Mouse (Mus musculus): ENCODE data around the gene Rps15. TPM values are rescaled to one million over a fixed set of nuclear protein-coding genes. Genes with fewer than 3 reads are reported as not detected.

Rps15 gene
- polyA plus RNA-seq, 1 experiment from 2014 or later: 858 TPM

DNA sequence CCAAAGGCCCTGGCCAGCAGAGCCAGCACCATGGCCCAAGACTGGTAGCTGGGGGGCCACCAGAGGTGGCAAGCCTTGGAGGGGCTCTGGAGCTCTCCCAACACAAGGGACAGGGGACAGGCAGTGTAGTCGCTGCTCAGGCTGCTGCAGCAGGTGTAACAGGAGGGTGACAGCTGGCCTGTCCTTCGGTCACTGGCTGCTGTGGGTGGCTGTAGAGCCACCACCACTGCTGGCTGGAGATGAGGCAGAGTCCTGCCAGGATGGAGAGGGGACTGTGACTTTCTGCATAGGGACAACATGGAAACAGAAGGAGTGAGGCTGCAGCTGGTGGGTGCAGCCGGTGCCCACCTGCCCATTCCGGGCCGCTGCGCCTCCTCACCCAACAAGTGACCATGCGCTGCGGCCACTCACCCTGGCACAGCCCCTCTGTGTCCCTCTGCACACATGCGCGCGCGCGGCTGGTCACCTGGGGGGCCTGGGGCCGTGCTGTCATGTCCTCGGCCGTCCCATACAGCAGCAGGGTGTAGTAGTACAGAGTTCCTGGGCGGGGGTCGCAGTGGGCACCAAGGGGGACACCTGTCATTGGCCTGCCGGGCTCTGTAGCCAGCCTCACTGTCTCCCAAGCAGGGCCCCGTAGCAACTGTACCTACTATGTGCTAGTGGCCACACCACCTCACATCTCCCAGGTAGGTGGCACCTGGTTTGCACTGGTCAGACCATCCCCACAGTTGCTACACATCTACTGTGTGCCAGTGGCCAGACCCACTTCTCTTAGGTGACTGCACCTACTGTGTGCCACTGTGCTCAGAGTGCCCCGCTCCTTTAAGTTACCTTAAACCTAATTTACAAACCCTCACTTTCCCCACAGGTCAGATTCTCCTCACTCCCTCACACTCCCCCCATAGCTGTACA lies 29.7 kb downstream of the Rps15 start:
- no peaks in the 10 kb centered on the region; the same call in 1 of the 2 replicates for H3K27me3 ChIP-seq (ENCODE audit: control insufficient read depth, insufficient read depth, low read length)
- H3K9me3 ChIP-seq (ENCODE audit: control insufficient read depth, low read length): no peaks in the 10 kb centered on the region
- H3K4me1 ChIP-seq (replicated peaks; ENCODE audit: control insufficient read depth, insufficient read depth, low read length): peaks cover 18% of the 10 kb centered on the region; the same call in 1 of the 2 replicates
- H3K4me3 ChIP-seq (ENCODE audit: low read depth, low read length): peak overlapping the region; percentile 44
- peak; percentile 60 for DNase-seq (ENCODE audit: low spot score)
- no peak overlapping the region for H3K9ac ChIP-seq (ENCODE audit: low read length)
- H3K36me3 ChIP-seq (ENCODE audit: control insufficient read depth, insufficient read depth, low read length): no peaks in the 10 kb centered on the region; the same call in 1 of the 2 replicates
- no peak overlapping the region for H3K27ac ChIP-seq (ENCODE audit: low read depth, low read length)
- no peak for ATAC-seq (replicated peaks; ENCODE audit: low FRiP score)
- 93% methylated on average over 21 of the region's 21 CpGs for WGBS
- H3K4me2 ChIP-seq (ENCODE audit: low read depth, low read length, severe bottlenecking): peak overlapping the region; percentile 8; the same call in 1 of the 2 replicates

DNA sequence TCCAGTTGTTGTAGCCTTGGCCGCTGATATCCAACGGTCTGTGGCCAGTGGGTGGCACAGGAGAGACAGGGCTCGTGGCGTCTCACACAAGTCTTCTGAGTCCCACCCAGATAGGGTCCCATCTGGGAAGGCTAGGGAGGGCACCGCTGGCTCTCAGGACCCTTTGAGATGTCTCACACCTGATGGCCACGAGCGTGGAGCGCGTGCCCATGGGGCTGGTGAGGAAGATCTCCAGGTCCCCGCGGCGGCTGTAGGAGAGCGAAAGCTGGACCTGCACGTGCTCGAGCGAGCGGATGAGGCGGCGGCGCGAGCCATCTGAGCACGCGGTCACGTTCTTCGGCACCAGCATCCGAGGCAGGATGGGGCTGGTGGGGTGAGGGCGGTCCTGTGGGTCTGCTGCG lies 30.6 kb downstream of the Rps15 start:
- Histone ChIP-seq H3K4me3 (ENCODE audit: low read depth, low read length) (peak overlapping the region; percentile 44), H3K27me3 (ENCODE audit: control insufficient read depth, insufficient read depth, low read length) (no peaks in the 10 kb centered on the region; the same call in 1 of the 2 replicates), H3K36me3 (ENCODE audit: control insufficient read depth, insufficient read depth, low read length) (no peaks in the 10 kb centered on the region; the same call in 1 of the 2 replicates), H3K4me1 (replicated peaks; ENCODE audit: control insufficient read depth, insufficient read depth, low read length) (peaks cover 18% of the 10 kb centered on the region; the same call in 1 of the 2 replicates), H3K9ac (ENCODE audit: low read length) (peak overlapping the region; percentile 51), H3K9me3 (ENCODE audit: control insufficient read depth, low read length) (no peaks in the 10 kb centered on the region), H3K4me2 (ENCODE audit: low read depth, low read length, severe bottlenecking) (peak overlapping the region; percentile 74), H3K27ac (ENCODE audit: low read depth, low read length) (no peak overlapping the region)
- WGBS: 7% methylated on average over 28 of the region's 28 CpGs
- no peak for ATAC-seq (replicated peaks; ENCODE audit: low FRiP score)
- DNase-seq (ENCODE audit: low spot score): peak; percentile 76

DNA sequence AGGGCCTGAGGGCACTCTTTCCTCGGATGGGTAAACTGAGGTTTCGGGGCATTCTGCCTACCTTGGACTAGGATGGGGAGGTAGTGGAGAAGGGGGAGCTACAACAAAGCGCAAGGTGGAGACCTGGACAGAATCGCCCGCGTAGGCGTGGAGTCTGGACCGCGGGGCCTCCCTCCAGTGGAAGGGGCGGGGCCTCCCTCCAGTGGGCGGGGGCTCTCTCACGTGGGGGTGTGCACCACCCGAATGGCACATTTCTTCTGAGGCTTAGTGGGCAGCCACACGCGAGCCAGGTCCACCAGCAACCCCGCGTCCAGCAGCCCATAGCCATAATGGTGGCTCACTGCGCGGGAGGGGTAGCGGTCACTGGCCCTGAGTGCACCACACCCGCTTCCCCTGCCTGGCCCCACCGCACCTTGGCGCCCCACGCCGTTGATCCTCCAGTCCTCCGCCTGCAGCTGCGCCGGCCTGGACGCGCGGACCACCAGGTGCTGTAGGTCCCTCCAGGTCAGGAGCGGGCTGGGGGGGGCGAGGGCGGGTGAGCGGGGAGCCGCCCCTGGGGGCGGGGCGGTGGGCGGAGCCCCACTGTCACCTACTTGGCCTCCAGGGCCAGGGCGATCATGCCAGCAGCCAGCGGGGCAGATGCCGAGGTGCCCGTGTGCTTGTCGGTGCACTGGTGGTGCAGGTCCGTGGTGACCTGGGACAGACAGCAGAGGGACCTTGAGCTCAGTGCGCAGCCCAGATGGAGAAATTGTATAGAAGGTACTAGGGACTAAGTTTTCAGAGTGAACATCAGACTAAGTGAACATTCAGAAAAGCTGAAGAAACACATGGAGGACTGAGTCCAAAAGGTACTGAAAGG lies 31.2 kb downstream of the Rps15 start:
- H3K9ac ChIP-seq (ENCODE audit: low read length): peak overlapping the region; percentile 51
- ATAC-seq (replicated peaks; ENCODE audit: low FRiP score) (peak; percentile 36; the same call in 1 of the 2 replicates), DNase-seq (ENCODE audit: low spot score) (peak; percentile 79)
- H3K4me2 ChIP-seq (ENCODE audit: low read depth, low read length, severe bottlenecking): peak overlapping the region; percentile 74
- H3K27ac ChIP-seq (ENCODE audit: low read depth, low read length): no peak overlapping the region
- H3K4me1 ChIP-seq (replicated peaks; ENCODE audit: control insufficient read depth, insufficient read depth, low read length): peaks cover 18% of the 10 kb centered on the region; the same call in 1 of the 2 replicates
- H3K36me3 ChIP-seq (ENCODE audit: control insufficient read depth, insufficient read depth, low read length): no peaks in the 10 kb centered on the region; the same call in 1 of the 2 replicates
- no peaks in the 10 kb centered on the region for H3K9me3 ChIP-seq (ENCODE audit: control insufficient read depth, low read length)
- H3K4me3 ChIP-seq (ENCODE audit: low read depth, low read length): peak overlapping the region; percentile 44
- H3K27me3 ChIP-seq (ENCODE audit: control insufficient read depth, insufficient read depth, low read length): no peaks in the 10 kb centered on the region; the same call in 1 of the 2 replicates
- under 1% methylated on average over 46 of the region's 46 CpGs for WGBS

DNA sequence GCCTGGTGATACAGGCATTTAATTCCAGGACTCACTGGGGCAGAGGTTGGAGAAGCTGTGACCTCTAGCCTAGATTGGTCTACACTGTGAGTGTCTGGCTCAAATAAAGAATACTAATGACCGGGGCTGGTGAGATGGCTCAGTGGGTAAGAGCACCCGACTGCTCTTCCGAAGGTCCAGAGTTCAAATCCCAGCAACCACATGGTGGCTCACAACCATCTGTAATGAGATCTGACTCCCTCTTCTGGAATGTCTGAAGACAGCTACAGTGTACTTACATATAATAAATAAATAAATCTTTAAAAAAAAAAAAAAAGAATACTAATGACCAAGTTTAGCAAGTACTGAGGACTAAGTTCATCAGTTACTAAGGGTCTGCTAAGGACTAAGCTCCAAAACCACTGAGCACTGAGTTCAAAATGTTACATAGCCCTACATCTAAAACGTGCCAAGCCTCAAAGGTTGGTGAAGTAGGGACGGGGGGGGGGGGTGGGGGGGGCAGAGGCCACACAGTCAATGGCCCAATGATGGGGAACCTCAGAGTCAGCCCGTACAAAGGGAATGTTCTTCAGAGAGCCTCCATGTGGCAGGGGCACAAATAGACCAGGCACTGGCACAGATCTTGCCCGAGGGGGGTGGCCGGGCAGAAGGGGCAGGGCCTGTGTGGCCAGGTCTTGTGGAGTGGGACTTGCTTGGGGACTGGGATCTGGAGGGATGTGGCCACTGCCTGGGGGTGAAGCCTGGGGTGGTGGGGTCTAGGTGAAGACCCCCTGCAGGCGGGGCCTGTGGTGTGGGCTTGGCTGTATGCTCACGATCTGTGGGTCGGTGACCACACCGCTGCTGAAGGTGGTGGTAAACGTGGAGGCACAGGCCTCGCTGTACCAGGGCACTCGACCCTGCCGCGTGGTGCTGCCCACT lies 32.1 kb downstream of the Rps15 start:
- Histone ChIP-seq H3K4me3 (ENCODE audit: low read depth, low read length) (no peak overlapping the region; the same call in 1 of the 2 replicates), H3K4me2 (ENCODE audit: low read depth, low read length, severe bottlenecking) (peak overlapping the region; percentile 74), H3K36me3 (ENCODE audit: control insufficient read depth, insufficient read depth, low read length) (no peaks in the 10 kb centered on the region), H3K27me3 (ENCODE audit: control insufficient read depth, insufficient read depth, low read length) (no peaks in the 10 kb centered on the region; the same call in 1 of the 2 replicates), H3K27ac (ENCODE audit: low read depth, low read length) (no peak overlapping the region), H3K9ac (ENCODE audit: low read length) (no peak overlapping the region), H3K9me3 (ENCODE audit: control insufficient read depth, low read length) (no peaks in the 10 kb centered on the region), H3K4me1 (replicated peaks; ENCODE audit: control insufficient read depth, insufficient read depth, low read length) (peaks cover 12% of the 10 kb centered on the region; the same call in 1 of the 2 replicates)
- peak; percentile 59 for DNase-seq (ENCODE audit: low spot score)
- no peak for ATAC-seq (replicated peaks; ENCODE audit: low FRiP score)
- 81% methylated on average over 17 of the region's 17 CpGs for WGBS

DNA sequence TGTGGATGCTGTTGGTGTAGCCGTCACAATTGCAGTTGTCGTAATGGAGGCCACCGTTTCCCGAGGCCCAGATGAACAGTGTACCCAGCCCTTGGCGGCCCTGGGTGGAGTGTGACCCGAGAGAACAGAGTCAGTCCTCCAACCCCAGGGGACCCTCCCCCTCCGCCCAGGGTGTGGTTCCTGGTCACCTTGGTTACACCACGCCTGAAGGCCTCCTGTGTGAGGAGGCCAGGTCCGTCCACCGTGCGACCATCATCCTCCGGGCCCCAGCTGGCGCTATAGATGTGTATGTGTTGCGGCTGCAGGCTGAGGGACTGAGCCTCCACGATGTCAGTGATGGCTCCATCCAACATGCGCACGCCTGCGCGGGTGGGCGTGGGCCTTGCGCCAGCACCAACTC lies 32.8 kb downstream of the Rps15 start:
- H3K4me3 ChIP-seq (ENCODE audit: low read depth, low read length): no peak overlapping the region
- ATAC-seq (replicated peaks; ENCODE audit: low FRiP score) (no peak), DNase-seq (ENCODE audit: low spot score) (no peak)
- no peak overlapping the region for H3K9ac ChIP-seq (ENCODE audit: low read length)
- peaks cover 10% of the 10 kb centered on the region; the same call in 1 of the 2 replicates for H3K4me1 ChIP-seq (replicated peaks; ENCODE audit: control insufficient read depth, insufficient read depth, low read length)
- no peak overlapping the region for H3K27ac ChIP-seq (ENCODE audit: low read depth, low read length)
- WGBS: 82% methylated on average over 21 of the region's 21 CpGs
- no peaks in the 10 kb centered on the region; the same call in 1 of the 2 replicates for H3K27me3 ChIP-seq (ENCODE audit: control insufficient read depth, insufficient read depth, low read length)
- H3K36me3 ChIP-seq (ENCODE audit: control insufficient read depth, insufficient read depth, low read length): no peaks in the 10 kb centered on the region
- no peaks in the 10 kb centered on the region for H3K9me3 ChIP-seq (ENCODE audit: control insufficient read depth, low read length)
- H3K4me2 ChIP-seq (ENCODE audit: low read depth, low read length, severe bottlenecking): no peak overlapping the region

DNA sequence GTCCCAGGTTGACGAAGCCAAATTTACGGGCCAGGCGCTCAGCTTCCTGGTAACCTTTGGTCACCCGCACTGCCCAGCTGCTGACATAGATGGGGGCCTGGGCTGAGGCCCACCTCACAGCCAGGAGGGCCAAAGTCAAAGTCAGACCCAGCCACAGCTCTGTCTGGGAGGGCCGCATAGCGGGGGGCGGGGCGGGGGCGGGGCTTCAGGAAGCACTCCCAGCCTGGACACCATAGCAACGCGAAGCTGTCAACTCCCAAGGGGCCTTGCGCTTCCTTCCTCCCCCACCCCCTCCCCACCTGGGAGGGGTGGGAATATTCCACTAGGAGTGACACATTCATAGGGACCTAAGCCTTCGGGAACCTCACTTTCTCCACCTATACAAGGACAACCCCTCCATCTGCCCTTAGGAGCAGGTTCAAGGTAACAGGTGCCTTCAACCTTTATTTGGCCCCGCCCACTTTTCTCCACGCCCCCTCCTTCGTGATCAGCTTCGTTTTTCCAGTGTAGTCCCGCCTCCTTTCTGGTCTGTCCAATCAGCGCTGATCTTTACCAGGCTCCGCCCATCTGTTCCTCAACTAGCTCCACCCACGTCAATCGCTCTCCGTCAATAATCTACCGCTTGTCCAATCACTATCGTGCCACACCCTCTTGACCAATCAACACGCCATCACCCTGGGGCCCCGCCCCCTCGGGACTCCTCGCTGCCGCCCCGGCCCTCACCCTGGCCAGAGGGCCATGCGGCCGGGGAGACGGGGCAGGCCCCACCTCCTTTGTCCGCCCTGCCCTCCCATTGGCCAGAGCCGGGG lies 37.2 kb downstream of the Rps15 start, which contains the start of the genes Pcsk4 and Reep6:
Pcsk4 (minus strand) TSS at position 226 of the 809 bp plus-strand sequence.
Reep6 (plus strand) TSS at position 681 of the 809 bp plus-strand sequence.
- ATAC-seq (replicated peaks; ENCODE audit: low FRiP score): peak; percentile 97
- peak within 1 kb of the TSS; percentile 39 for H3K4me3 ChIP-seq (ENCODE audit: low read depth, low read length)
- no peaks in the 10 kb centered on the region for H3K36me3 ChIP-seq (ENCODE audit: control insufficient read depth, insufficient read depth, low read length)
- no peaks in the 10 kb centered on the region for H3K9me3 ChIP-seq (ENCODE audit: control insufficient read depth, low read length)
- peak within 1 kb of the TSS; percentile 57 for H3K9ac ChIP-seq (ENCODE audit: low read length)
- DNase-seq (ENCODE audit: low spot score): peak; percentile 99
- peaks cover 7% of the 10 kb centered on the region for H3K4me1 ChIP-seq (replicated peaks; ENCODE audit: control insufficient read depth, insufficient read depth, low read length)
- H3K27me3 ChIP-seq (ENCODE audit: control insufficient read depth, insufficient read depth, low read length): peaks cover 2% of the 10 kb centered on the region
- H3K27ac ChIP-seq (ENCODE audit: low read depth, low read length): no peak within 1 kb of the TSS
- H3K4me2 ChIP-seq (ENCODE audit: low read depth, low read length, severe bottlenecking): peak within 1 kb of the TSS; percentile 96
- 5% methylated on average over 36 of the region's 36 CpGs for WGBS

DNA sequence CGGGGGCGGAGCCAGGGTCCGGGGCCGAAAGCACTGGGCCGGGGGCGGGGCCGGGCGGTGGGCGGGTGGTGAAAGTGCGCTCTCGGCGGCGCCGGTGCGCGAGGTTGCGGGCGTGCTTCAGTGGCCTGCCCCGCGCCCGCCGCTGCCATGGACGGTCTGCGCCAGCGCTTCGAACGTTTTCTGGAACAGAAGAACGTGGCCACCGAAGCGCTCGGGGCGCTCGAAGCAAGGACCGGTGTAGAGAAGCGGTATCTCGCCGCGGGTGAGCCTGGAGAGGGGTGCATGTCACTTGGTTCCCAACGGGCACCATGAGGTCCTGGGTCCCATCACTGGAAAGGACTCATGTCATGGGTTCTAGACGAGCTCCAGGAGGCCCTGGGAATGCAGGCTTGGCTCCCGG lies 37.8 kb downstream of the Rps15 start:
- H3K27ac ChIP-seq (ENCODE audit: low read depth, low read length): no peak overlapping the region
- DNase-seq (ENCODE audit: low spot score) (no peak), ATAC-seq (replicated peaks; ENCODE audit: low FRiP score) (no peak)
- peak overlapping the region; percentile 57 for H3K9ac ChIP-seq (ENCODE audit: low read length)
- H3K4me2 ChIP-seq (ENCODE audit: low read depth, low read length, severe bottlenecking): peak overlapping the region; percentile 96
- no peaks in the 10 kb centered on the region for H3K36me3 ChIP-seq (ENCODE audit: control insufficient read depth, insufficient read depth, low read length)
- no peaks in the 10 kb centered on the region for H3K9me3 ChIP-seq (ENCODE audit: control insufficient read depth, low read length)
- H3K27me3 ChIP-seq (ENCODE audit: control insufficient read depth, insufficient read depth, low read length): peaks cover 2% of the 10 kb centered on the region
- H3K4me1 ChIP-seq (replicated peaks; ENCODE audit: control insufficient read depth, insufficient read depth, low read length): peaks cover 7% of the 10 kb centered on the region
- 2% methylated on average over 41 of the region's 41 CpGs for WGBS
- H3K4me3 ChIP-seq (ENCODE audit: low read depth, low read length): peak overlapping the region; percentile 39

Measured in forebrain, embryonic 11.5 days (tissue).